Mouse (Mus musculus) CD4-positive, CD25-positive, alpha-beta regulatory T cell (primary cell): ENCODE data around the gene Arrb1. TPM values are rescaled to one million over a fixed set of nuclear protein-coding genes. Genes with fewer than 3 reads are reported as not detected.

Source experiments
- polyA plus RNA-seq: library from polyadenylated mRNA; unstranded; fragments of 100-300 nt; shearing (Covaris generic); gene quantifications from one replicate; pipeline ENCODE4 v1.2.1, GENCODE M21; 2017

The Arrb1 gene
- 21.7 TPM for polyA plus RNA-seq

DNA sequence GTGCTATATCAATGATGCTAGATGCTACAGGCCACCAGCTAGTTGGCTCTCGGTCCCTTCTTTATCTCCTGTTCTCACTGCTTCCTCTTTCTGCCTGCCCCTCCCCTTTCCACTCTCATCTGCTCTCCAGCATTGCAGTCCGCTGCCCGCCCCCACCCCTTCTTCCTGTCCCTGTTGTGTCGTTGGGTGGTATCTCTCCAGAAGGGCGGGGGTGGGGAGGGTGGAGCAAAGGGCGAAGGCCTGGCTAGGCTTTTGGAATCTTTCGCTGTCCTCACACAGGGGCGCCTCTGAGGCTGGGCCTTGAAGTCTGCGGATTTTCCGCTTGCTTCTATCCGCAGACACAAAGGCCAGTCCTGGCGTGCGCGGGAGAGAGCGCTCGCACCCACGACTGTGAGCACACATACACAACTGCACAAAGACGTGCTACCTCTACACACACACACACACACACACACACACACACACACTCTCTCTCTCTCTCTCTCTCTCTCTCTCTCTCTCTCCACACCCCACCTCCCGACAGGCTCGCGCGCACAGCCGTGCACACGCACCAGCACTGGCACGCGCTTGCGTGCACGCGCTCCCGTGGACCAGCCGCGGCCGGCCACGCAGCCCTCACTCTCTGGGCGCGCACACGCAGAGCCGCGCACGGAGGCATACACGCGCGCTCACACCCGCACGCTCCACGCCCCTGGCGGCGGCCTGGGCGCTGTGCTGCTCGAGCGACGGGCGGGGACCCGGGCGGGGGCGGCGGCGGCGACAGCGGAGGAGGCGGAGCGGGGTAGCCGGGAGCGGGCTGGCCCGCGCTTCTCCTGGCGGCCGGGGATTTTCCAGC lies at the start of gene Arrb1:
Gene Arrb1, plus strand, starts transcription at position 566 of the 835 bp plus-strand sequence.

GRCm38 (mm10) chr7:99626376-99627270 lies 91.4 kb downstream of the Arrb1 start, which contains the start of gene Tpbgl:
Tpbgl (minus strand) TSS chr7:99627103.

Other genes starting within 250 kb of the Arrb1 start
- gene Serpinh1, start 182.2 kb upstream of the Arrb1 start, polyA plus RNA-seq = 0.42 TPM
- gene Gdpd5, start 154.1 kb upstream of the Arrb1 start, polyA plus RNA-seq = 17.5 TPM
- 4.3 TPM for gene Klhl35, start 69.5 kb upstream of the Arrb1 start, polyA plus RNA-seq
- 1,250 TPM for gene Rps3, start 51.7 kb upstream of the Arrb1 start, polyA plus RNA-seq
- gene Tpbgl, start 91.6 kb downstream of the Arrb1 start, polyA plus RNA-seq = 1.7 TPM
- 0.34 TPM for gene Slco2b1, start 175.9 kb downstream of the Arrb1 start, polyA plus RNA-seq
- not detected for gene Olfr520, start 194.8 kb downstream of the Arrb1 start, polyA plus RNA-seq
- not detected for gene Olfr521, start 228.0 kb downstream of the Arrb1 start, polyA plus RNA-seq